Mouse (Mus musculus) cerebellum, adult (tissue): ENCODE data around the gene Chst15.
A peak's percentile ranks its signal among the peaks of the same experiment; 100 is the strongest.

Source experiments
- ATAC-seq: cut with Nextera tagmentation; 2 replicates; pipeline ENCODE4 v1.9.2; 2017; ENCODE audit warnings: mild to moderate bottlenecking, moderate library complexity, mixed read lengths; ENCODE audit not compliant: insufficient number of reproducible peaks, low FRiP score, low TSS enrichment

Chst15 gene

DNA sequence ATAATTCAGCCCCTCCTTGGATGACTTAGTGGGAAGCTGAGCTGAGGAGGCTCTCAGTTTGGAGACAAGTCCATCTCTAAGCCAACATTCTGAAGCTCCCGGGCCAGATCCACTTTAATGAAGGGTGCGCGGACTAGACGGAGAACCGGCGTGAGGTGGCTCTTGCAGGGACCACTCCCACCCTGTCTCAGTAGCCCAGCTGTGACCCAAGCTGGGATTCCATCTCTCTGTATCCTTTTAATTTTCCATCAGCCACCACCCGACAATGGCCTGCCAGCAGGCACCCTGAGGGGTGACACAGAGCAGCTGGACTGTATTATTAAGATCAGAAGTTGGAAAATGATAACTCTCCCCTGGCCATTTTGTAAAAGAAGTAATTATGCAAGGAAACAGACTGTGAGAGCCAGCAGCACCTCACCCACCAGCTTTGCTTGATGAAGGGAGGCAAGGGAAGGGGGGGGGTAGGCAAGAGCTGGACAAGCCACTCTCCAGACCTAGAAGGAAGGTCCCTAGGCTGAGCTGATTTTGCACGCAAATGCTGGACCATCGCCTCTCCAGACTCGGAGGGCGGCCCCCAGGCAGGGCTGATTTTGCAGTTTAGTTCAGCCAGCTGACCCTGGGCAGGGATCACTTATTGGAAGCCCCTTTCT, 20.4 kb upstream of the Chst15 start:
- no peak for ATAC-seq

- ATAC-seq, result no peak
These were observed 19.8 kb upstream of the Chst15 start for GRCm38 (mm10) chr7:132336781-132337180.

DNA sequence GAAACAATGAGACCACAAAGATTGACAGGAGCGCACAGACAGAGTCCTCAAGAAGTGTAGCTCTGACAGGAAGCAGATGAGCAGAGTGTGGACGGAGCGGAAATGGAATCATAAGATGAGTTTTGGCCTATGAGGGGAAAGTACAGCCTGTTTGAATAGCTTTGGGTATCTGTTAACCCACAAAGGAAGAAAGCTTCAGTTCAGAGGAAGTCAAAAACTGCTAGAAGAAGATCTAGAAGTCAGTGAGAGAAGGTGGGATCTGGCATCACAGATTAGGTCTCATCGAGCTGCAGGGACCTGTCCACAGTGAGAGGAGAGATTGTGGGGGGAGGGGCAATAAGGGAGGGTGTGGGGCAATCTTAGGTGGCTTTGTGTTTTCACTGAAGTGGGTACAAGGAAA, 18.3 kb upstream of the Chst15 start:
- no peak for ATAC-seq

DNA sequence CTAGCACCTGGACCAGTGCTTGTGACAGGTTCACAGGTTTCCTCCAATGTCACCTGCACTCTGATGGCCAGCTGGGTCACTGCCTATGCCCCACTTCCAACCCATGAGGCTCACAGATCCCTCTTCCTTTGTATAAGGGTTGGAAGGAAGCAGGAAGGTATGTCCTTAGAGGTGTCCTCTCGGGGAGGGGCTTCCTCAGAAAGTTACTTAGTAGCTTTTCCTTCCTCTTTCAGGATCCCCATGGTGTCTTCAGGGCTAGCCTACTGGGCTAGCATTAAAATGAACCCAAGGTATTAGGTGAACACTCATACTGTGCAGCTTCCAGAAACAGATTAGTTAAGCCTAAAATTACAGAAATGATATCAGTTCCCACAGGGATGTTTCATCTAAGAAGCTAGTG, 16.1 kb upstream of the Chst15 start:
- ATAC-seq, result no peak

GRCm38 (mm10) chr7:132332176-132332575, 15.1 kb upstream of the Chst15 start:
- no peak for ATAC-seq

GRCm38 (mm10) chr7:132330179-132330578, 13.2 kb upstream of the Chst15 start:
- ATAC-seq, result no peak

GRCm38 (mm10) chr7:132328648-132329047, 11.6 kb upstream of the Chst15 start:
- no peak for ATAC-seq

DNA sequence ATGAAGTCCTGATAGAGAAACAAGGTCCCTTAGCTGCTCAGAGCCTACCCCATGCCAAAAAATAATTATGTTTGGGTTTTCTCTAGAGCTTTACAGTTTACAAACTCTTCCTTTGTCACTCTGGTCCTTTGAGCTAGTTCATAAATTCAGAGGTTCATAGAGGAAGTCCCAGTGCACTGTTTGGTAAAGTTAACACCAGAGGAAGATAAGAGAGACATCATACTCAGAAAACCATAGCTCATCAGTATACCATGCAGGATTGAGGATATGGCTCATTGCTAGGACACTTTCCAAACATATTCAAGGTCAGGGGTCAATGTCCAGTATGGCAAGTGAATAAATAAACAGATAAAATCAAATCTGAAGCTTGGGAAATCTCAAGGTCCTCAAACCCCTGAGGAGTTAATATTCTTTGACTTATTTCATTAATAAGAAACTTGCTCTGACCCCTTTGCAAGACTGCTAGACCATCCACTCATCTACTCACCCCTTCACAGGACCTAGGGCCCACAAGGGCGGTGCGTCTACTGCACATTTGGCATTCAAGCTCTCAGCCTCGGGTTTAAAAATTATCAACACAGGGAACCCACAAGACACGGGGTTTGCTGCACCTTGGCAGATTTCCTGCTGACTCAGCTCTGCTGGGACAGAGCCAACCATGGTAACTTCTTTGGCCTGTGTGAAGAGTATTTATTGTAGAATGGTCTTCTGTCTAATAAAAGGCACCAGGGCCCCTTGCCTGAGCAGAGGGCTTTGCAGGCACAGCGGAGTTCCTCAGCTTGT, 8.7 kb upstream of the Chst15 start:
- ATAC-seq, result no peak

DNA sequence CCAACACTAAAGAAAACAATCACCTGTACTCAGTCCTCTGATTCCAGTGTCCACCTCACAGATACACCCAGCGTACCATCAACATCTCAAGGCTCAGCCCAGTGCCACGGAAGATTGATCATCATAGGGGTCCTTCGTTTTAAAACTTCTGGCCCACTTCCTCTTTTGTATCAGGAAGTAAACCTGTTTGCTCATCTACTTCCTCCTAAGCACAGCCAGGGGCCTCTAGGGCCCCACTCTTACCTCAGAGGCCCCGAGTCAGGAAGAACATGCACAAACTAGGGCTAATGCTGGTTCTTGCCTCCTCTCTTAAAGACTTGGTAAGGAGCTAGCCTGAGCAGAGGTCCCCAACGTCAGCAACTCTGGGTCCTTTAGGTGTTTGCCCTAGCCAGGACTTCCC, 6.4 kb upstream of the Chst15 start:
- no peak for ATAC-seq

GRCm38 (mm10) chr7:132321392-132321958, 4.4 kb upstream of the Chst15 start:
- ATAC-seq, result no peak

DNA sequence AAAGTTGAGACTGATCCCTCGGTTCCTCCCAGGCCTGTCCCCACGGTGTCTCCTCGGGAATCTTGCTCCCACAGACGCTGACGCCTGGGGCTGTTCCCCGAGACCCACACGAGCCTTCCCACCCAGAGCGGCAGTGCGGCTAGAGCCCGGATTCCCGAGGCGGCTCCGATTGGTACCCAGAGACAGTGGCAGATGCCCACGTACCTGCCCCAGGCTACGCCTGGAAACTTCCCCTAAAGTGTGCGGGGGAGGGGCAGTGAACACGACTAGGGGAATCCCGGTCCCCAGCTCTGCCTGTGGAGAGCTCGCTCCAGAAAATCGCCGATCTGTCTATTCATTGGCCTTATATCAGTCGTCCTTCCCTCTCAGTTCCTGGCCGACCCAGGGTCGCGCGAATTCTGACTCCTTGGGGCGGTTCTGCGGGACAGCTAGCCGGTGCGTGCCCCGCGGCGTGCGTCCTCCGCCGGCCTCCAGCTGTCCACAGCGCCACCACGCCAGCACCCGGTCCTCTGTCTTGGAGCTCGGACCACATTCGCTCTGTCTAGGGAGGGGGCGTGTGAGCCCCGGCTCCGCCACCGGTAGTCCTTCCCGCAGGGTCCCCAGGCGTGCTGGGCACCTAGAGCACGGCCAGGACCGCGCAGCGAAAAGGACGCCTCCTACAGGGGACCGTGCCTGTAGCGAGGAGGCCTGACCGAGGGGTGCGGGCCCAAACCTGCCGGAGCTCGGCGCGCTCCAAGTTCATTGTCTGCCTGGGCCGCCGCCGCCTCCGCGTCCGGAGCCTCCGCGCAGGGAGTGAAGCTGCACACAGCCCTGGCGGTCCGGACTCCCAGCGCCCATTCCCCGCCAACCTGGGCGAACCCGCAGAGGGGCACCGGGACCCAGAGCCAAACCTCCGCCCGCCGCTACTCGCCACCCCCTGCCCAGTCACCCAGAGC, 660 bp downstream of the Chst15 start:
- ATAC-seq, result peak; percentile 47

- peak; percentile 67 for ATAC-seq
These were observed 1.6 kb downstream of the Chst15 start for GRCm38 (mm10) chr7:132315149-132316091.

GRCm38 (mm10) chr7:132312396-132312795, 4.6 kb downstream of the Chst15 start:
- ATAC-seq, result no peak

GRCm38 (mm10) chr7:132308537-132309191, 8.4 kb downstream of the Chst15 start:
- no peak for ATAC-seq

GRCm38 (mm10) chr7:132307722-132308271, 9.2 kb downstream of the Chst15 start:
- no peak for ATAC-seq

- ATAC-seq, result no peak
These were observed 10.2 kb downstream of the Chst15 start for GRCm38 (mm10) chr7:132306671-132307412.

DNA sequence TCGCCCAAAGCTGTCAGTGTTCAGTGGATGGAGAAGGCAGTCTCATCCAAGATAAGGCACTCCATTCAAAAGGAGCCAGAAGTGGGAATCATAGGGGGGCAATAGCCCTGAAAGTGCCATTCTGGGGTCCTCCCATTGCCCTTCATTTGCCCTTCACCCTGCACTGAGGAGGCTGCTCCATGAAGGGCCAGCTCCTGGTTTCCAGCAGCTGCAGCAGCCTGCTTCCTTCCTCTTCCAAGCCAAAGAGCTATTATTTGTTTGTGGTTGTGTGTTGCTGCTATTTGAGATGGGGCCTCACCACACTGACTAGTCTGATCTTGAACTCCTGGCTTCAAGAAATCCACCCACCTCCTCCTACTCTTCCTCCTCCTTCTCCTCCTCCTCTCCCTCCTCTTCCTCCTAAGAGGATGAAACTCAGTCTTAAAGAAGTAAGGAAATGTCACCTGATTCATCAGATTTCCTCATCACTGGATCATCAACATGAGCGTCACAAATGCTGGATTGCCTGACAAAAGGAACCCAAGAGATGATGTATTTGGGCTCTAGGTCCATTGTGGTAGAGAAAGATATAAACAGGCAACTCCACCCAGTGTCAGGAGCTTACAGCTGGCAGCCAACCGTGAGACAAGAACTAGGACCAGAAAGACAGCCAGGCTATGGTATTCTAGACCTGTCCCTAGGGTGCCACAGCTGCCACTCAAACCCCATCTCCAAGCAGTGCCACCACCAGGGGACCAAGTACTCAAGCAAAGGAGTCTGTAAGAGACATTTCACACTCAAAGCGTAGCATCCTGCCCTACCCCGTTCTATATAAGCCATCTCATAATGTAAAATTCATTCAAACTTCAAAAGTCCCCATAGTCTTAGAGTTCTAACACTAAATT, 11.3 kb downstream of the Chst15 start:
- no peak for ATAC-seq
